Mouse (Mus musculus) stomach, embryonic 14.5 days (tissue): ENCODE measurements around the gene Btc. TPM values are rescaled to one million over a fixed set of nuclear protein-coding genes. Genes with fewer than 3 reads are reported as not detected.

Experiments
- ATAC-seq: fragments of 200-750 bp; cut with Nextera tagmentation; 2 replicates; pipeline ENCODE4 v1.8.0; 2017; ENCODE audit warnings: low read depth, moderate TSS enrichment; ENCODE audit not compliant: insufficient number of reproducible peaks, insufficient read depth, low FRiP score
- H3K27ac ChIP-seq: fragments of 300-500 bp; sonication (generic); 2 replicates; pipeline ENCODE4 v1.5.1; 2014; ENCODE audit warnings: mild to moderate bottlenecking, low read length, moderate library complexity, mixed read lengths
- H3K27me3 ChIP-seq: fragments of 300-500 bp; sonication (generic); 2 replicates; pipeline ENCODE4 v1.6.1; 2014; ENCODE audit warnings: low read length, control low read depth, mixed read lengths; ENCODE audit not compliant: control insufficient read depth, insufficient read depth
- H3K36me3 ChIP-seq: fragments of 300-500 bp; sonication (generic); 2 replicates; pipeline ENCODE4 v1.6.1; 2014; ENCODE audit warnings: mild to moderate bottlenecking, control low read depth, low read length, moderate library complexity, mixed read lengths; ENCODE audit not compliant: control insufficient read depth, insufficient read depth
- H3K4me1 ChIP-seq: fragments of 300-500 bp; sonication (generic); 2 replicates; pipeline ENCODE4 v1.6.1; 2014; ENCODE audit warnings: low read length, control low read depth, mixed read lengths; ENCODE audit not compliant: control insufficient read depth, insufficient read depth
- H3K4me2 ChIP-seq: fragments of 300-500 bp; sonication (generic); replicated peaks from 2 replicates; pipeline ENCODE4 v1.6.1; 2014; ENCODE audit warnings: low read depth, low read length, control low read depth
- H3K4me3 ChIP-seq: fragments of 300-500 bp; sonication (generic); 2 replicates; pipeline ENCODE4 v1.5.1; 2014; ENCODE audit warnings: low read depth, low read length, control low read depth
- H3K9ac ChIP-seq: fragments of 300-500 bp; sonication (generic); replicated peaks from 2 replicates; pipeline ENCODE4 v1.6.1; 2014; ENCODE audit warnings: low read depth, mild to moderate bottlenecking, control low read depth, low read length, moderate library complexity, mixed read lengths
- H3K9me3 ChIP-seq: fragments of 300-500 bp; sonication (generic); 2 replicates; pipeline ENCODE4 v1.6.1; 2016; ENCODE audit warnings: low read depth, low read length, control low read depth; ENCODE audit not compliant: control insufficient read depth
- WGBS: fragments of 180-500 bp; shearing (Covaris S2); extraction: QIAGEN DNeasy Blood & Tissue Kit; methylation state at CpG from one replicate; pipeline ENCODE4 v1.1.7; 2014; 5-methylcytosine and 5-hydroxymethylcytosine counted together
- polyA plus RNA-seq: library from polyadenylated mRNA; unstranded; fragments of >200 nt; fragmentation: Nextera tagmentation; extraction: Ambion mirVana; gene quantifications from 2 replicates; pipeline ENCODE4 v1.2.1, GENCODE M21; 2014

The Btc gene
- polyA plus RNA-seq, 1 experiment from 2014 or later, result 3.9 TPM

DNA sequence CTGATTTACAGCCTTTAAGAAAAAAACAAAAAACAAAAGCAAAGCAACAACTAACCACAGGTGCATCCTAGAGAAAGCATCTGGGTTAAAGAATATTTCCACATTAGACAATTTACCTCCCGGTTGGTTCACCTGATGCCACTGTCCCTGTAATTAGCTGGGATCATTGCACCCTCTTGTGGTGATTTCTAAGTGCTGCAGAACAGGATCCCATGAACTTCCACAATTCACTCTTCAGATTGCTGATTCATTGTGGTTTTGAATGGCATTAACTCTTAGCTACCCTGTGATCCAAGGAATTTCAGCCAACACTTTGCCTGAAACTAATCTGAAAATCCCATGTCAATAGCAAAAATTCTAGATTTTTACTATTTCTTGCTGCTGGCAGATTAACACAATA is 94.9 kb downstream of the Btc start:
- Histone ChIP-seq H3K27ac (no peak overlapping the region), H3K36me3 (no peaks in the 10 kb centered on the region), H3K9ac (no peak overlapping the region), H3K9me3 (no peaks in the 10 kb centered on the region), H3K27me3 (no peaks in the 10 kb centered on the region), H3K4me2 (no peak overlapping the region), H3K4me3 (no peak overlapping the region), H3K4me1 (no peaks in the 10 kb centered on the region)
- ATAC-seq, result no peak
- WGBS, result 8% methylated on average over 1 of the region's 1 CpGs

Other genes starting within 250 kb of the Btc start
- gene Parm1, start 114.6 kb upstream of the Btc start, polyA plus RNA-seq, result 22.4 and 27.5 TPM in 2 replicates